Mouse (Mus musculus): ENCODE data around the gene Cacna2d3. TPM values are rescaled to one million over a fixed set of nuclear protein-coding genes. Genes with fewer than 3 reads are reported as not detected.

Cacna2d3 gene
- polyA plus RNA-seq, 1 experiment from 2014 or later: 0.39 TPM

GRCm38 (mm10) chr14:29556152-29556551 lies 165.5 kb downstream of the Cacna2d3 start:
- Histone ChIP-seq H3K27ac (no peak overlapping the region), H3K9me3 (replicated peaks) (no peaks in the 10 kb centered on the region), H3K36me3 (no peaks in the 10 kb centered on the region), H3K27me3 (no peaks in the 10 kb centered on the region), H3K4me2 (no peak overlapping the region), H3K4me1 (replicated peaks) (no peaks in the 10 kb centered on the region), H3K9ac (no peak overlapping the region), H3K4me3 (no peak overlapping the region)
- no peak for ATAC-seq (replicated peaks; ENCODE audit: insufficient number of reproducible peaks, insufficient read depth, low FRiP score, low read depth)
- WGBS: 88% methylated on average over 3 of the region's 3 CpGs

- Histone ChIP-seq H3K9me3 (replicated peaks) (no peaks in the 10 kb centered on the region), H3K4me2 (no peak overlapping the region), H3K4me1 (replicated peaks) (no peaks in the 10 kb centered on the region), H3K27ac (no peak overlapping the region), H3K36me3 (no peaks in the 10 kb centered on the region), H3K27me3 (no peaks in the 10 kb centered on the region), H3K9ac (no peak overlapping the region), H3K4me3 (no peak overlapping the region)
- no peak for ATAC-seq (replicated peaks; ENCODE audit: insufficient number of reproducible peaks, insufficient read depth, low FRiP score, low read depth)
- WGBS: 79% methylated on average over 5 of the region's 5 CpGs
Measured at GRCm38 (mm10) chr14:29552471-29552870, 169.2 kb downstream of the Cacna2d3 start.

- no peaks in the 10 kb centered on the region for H3K36me3 ChIP-seq
- ATAC-seq (replicated peaks; ENCODE audit: insufficient number of reproducible peaks, insufficient read depth, low FRiP score, low read depth): no peak
- WGBS: 77% methylated on average over 5 of the region's 5 CpGs
- H3K4me2 ChIP-seq: no peak overlapping the region
- no peak overlapping the region for H3K4me3 ChIP-seq
- H3K4me1 ChIP-seq (replicated peaks): no peaks in the 10 kb centered on the region
- H3K27ac ChIP-seq: no peak overlapping the region
- no peaks in the 10 kb centered on the region for H3K9me3 ChIP-seq (replicated peaks)
- no peak overlapping the region for H3K9ac ChIP-seq
- no peaks in the 10 kb centered on the region for H3K27me3 ChIP-seq
Measured at GRCm38 (mm10) chr14:29548646-29549045, 173.0 kb downstream of the Cacna2d3 start.

GRCm38 (mm10) chr14:29530516-29530915 lies 191.1 kb downstream of the Cacna2d3 start:
- WGBS: 72% methylated on average over 3 of the region's 3 CpGs
- Histone ChIP-seq H3K9me3 (replicated peaks) (no peaks in the 10 kb centered on the region), H3K36me3 (no peaks in the 10 kb centered on the region), H3K9ac (no peak overlapping the region), H3K27ac (no peak overlapping the region), H3K27me3 (no peaks in the 10 kb centered on the region), H3K4me1 (replicated peaks) (no peaks in the 10 kb centered on the region), H3K4me3 (no peak overlapping the region), H3K4me2 (no peak overlapping the region)
- ATAC-seq (replicated peaks; ENCODE audit: insufficient number of reproducible peaks, insufficient read depth, low FRiP score, low read depth): no peak

GRCm38 (mm10) chr14:29528696-29529095 lies 193.0 kb downstream of the Cacna2d3 start:
- Histone ChIP-seq H3K4me2 (no peak overlapping the region), H3K4me3 (no peak overlapping the region), H3K27ac (no peak overlapping the region), H3K9ac (no peak overlapping the region), H3K36me3 (no peaks in the 10 kb centered on the region), H3K27me3 (no peaks in the 10 kb centered on the region), H3K4me1 (replicated peaks) (no peaks in the 10 kb centered on the region), H3K9me3 (replicated peaks) (no peaks in the 10 kb centered on the region)
- ATAC-seq (replicated peaks; ENCODE audit: insufficient number of reproducible peaks, insufficient read depth, low FRiP score, low read depth): no peak
- 39% methylated on average over 10 of the region's 10 CpGs for WGBS

GRCm38 (mm10) chr14:29519751-29520669 lies 201.7 kb downstream of the Cacna2d3 start:
- Histone ChIP-seq H3K36me3 (no peaks in the 10 kb centered on the region), H3K9me3 (replicated peaks) (no peaks in the 10 kb centered on the region), H3K27me3 (no peaks in the 10 kb centered on the region), H3K9ac (no peak overlapping the region), H3K4me2 (no peak overlapping the region), H3K4me1 (replicated peaks) (no peaks in the 10 kb centered on the region), H3K27ac (no peak overlapping the region), H3K4me3 (no peak overlapping the region)
- ATAC-seq (replicated peaks; ENCODE audit: insufficient number of reproducible peaks, insufficient read depth, low FRiP score, low read depth): no peak
- WGBS: 62% methylated on average over 7 of the region's 7 CpGs

GRCm38 (mm10) chr14:29502667-29503066 lies 219.0 kb downstream of the Cacna2d3 start:
- Histone ChIP-seq H3K9me3 (replicated peaks) (no peaks in the 10 kb centered on the region), H3K4me2 (no peak overlapping the region), H3K4me1 (replicated peaks) (no peaks in the 10 kb centered on the region), H3K36me3 (no peaks in the 10 kb centered on the region), H3K27me3 (no peaks in the 10 kb centered on the region), H3K4me3 (no peak overlapping the region), H3K27ac (no peak overlapping the region), H3K9ac (no peak overlapping the region)
- ATAC-seq (replicated peaks; ENCODE audit: insufficient number of reproducible peaks, insufficient read depth, low FRiP score, low read depth): no peak
- WGBS: 30% methylated on average over 5 of the region's 5 CpGs

- peak; percentile 53; the same call in 1 of the 2 replicates for ATAC-seq (replicated peaks; ENCODE audit: insufficient number of reproducible peaks, insufficient read depth, low FRiP score, low read depth)
- no peak overlapping the region for H3K4me3 ChIP-seq
- no peaks in the 10 kb centered on the region for H3K27me3 ChIP-seq
- no peak overlapping the region for H3K9ac ChIP-seq
- no peak overlapping the region for H3K27ac ChIP-seq
- H3K4me2 ChIP-seq: no peak overlapping the region
- H3K36me3 ChIP-seq: no peaks in the 10 kb centered on the region
- 53% methylated on average over 8 of the region's 8 CpGs for WGBS
- H3K4me1 ChIP-seq (replicated peaks): no peaks in the 10 kb centered on the region
- H3K9me3 ChIP-seq (replicated peaks): no peaks in the 10 kb centered on the region
Measured at GRCm38 (mm10) chr14:29498546-29499290, 222.9 kb downstream of the Cacna2d3 start.

- Histone ChIP-seq H3K27ac (no peak overlapping the region), H3K4me3 (no peak overlapping the region), H3K27me3 (no peaks in the 10 kb centered on the region), H3K4me2 (no peak overlapping the region), H3K4me1 (replicated peaks) (no peaks in the 10 kb centered on the region), H3K9me3 (replicated peaks) (no peaks in the 10 kb centered on the region), H3K36me3 (no peaks in the 10 kb centered on the region), H3K9ac (no peak overlapping the region)
- no peak for ATAC-seq (replicated peaks; ENCODE audit: insufficient number of reproducible peaks, insufficient read depth, low FRiP score, low read depth)
- 78% methylated on average over 3 of the region's 3 CpGs for WGBS
Measured at GRCm38 (mm10) chr14:29496552-29496951, 225.1 kb downstream of the Cacna2d3 start.

- WGBS: 67% methylated on average over 1 of the region's 1 CpGs
Measured at GRCm38 (mm10) chr14:29491786-29492185, 229.9 kb downstream of the Cacna2d3 start.

GRCm38 (mm10) chr14:29485416-29485815 lies 236.2 kb downstream of the Cacna2d3 start:
- ATAC-seq (replicated peaks; ENCODE audit: insufficient number of reproducible peaks, insufficient read depth, low FRiP score, low read depth): no peak
- H3K4me3 ChIP-seq: no peak overlapping the region
- WGBS: 40% methylated on average over 1 of the region's 1 CpGs
- H3K4me1 ChIP-seq (replicated peaks): no peaks in the 10 kb centered on the region
- H3K36me3 ChIP-seq: no peaks in the 10 kb centered on the region
- H3K27ac ChIP-seq: no peak overlapping the region
- no peaks in the 10 kb centered on the region for H3K9me3 ChIP-seq (replicated peaks)
- H3K27me3 ChIP-seq: no peaks in the 10 kb centered on the region
- no peak overlapping the region for H3K9ac ChIP-seq
- no peak overlapping the region for H3K4me2 ChIP-seq

More at GRCm38 (mm10) chr14:29491786-29492185, 229.9 kb downstream of the Cacna2d3 start:
- no peak for ATAC-seq (replicated peaks; ENCODE audit: insufficient number of reproducible peaks, insufficient read depth, low FRiP score, low read depth)
- Histone ChIP-seq H3K4me2 (no peak overlapping the region), H3K27me3 (no peaks in the 10 kb centered on the region), H3K9me3 (replicated peaks) (no peaks in the 10 kb centered on the region), H3K27ac (no peak overlapping the region), H3K9ac (no peak overlapping the region), H3K4me1 (replicated peaks) (no peaks in the 10 kb centered on the region), H3K4me3 (no peak overlapping the region), H3K36me3 (no peaks in the 10 kb centered on the region)

Data from heart, embryonic 15.5 days (tissue).